Mouse (Mus musculus) kidney, postnatal 25 days (tissue): ENCODE data around the gene Arhgap1.

Experiments
- DNase-seq, 2 experiments: peaks; one replicate each; pipeline ENCODE4 v3.0.0; 2021; ENCODE audit warnings: mixed read lengths in 2 of 2

Gene Arhgap1

DNA sequence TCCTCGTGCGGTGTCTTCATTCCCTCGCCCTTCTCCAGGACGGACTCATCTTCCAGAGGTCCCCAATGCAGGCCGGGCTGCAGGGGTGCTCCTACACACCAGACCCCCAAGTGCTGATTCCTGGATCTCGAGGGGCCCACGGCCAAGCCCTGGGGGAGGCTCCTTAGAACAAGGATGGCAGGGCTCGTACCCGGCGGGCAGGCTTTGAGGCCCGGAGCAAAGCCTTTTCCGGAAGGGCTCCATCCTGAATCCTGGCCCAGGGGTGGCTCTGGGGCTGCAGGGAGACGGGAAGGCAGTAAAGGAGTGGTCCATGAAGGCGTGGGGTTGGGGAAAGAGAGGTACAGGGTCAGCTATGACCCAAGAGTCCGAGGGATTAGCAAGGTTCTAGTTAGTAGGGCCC, 508 bp upstream of the Arhgap1 start:
- no peak for DNase-seq

DNA sequence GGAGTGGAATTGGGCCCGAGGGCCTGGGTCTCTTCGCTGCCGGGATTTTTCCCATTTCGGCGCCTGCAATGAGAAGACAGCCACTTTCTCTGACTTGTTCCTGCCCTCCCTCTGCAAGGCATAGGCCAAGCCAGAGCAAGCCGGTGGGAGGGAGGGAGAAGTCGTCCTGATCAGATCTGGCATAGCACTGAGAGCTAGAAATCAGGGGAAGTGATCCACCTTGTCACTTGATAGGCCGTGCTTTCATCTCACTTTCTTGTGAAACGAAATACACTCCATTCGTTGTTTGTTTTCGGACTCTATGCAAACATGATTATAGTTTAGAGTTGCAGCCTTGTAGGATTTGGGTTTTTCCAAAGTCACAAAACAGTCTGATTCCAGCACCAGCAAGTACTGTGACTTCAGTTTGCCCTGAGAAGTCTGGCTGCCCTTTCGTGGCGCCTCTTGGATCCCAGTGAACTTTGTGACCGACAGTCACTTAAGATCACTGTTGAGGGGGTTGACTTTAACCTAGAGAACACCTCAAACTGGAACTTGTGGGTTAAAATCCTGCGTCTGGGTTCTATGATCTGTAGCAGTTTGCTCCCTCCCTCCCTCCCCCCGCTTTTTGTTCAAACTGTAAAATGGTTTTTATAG, 818 bp downstream of the Arhgap1 start:
- DNase-seq, result no peak

DNA sequence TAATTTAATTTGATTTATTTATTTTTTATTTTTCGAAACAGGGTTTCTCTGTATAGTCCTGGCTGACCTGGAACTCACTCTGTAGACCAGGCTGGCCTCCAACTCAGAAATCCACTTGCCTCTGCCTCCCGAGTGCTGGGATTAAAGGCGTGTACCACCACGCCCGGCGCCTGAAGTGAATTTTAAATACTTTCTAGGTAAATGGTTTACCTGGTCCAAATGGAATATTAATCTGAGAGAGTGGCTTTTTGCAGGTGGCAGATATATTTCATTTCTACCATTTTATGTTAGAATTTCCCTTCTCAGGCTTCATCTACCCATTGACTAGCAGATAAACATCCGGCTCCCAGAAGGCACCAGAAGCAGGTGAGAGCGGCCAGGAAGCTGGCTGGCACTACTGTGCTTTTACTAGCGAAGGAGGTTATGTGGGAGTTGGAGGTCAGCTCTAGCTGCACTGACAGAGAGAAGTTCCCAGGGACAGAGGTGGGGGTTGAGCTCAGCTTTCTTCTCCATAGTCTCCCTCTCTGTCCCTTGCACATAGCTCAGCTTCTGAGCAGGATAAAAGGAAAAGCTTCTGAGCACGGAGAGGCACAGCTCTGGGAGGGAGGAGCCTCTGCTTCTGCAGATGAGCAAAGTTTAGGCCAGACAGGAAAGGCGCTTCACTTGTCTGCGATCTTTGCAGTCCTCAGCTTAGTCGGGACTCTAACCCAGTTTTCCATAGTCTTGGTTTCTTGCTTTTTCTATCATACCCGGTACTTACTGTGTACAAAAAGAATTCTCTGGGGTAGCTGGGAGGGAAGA, 2.0 kb downstream of the Arhgap1 start:
- peak; percentile 45 to 54 for DNase-seq

DNA sequence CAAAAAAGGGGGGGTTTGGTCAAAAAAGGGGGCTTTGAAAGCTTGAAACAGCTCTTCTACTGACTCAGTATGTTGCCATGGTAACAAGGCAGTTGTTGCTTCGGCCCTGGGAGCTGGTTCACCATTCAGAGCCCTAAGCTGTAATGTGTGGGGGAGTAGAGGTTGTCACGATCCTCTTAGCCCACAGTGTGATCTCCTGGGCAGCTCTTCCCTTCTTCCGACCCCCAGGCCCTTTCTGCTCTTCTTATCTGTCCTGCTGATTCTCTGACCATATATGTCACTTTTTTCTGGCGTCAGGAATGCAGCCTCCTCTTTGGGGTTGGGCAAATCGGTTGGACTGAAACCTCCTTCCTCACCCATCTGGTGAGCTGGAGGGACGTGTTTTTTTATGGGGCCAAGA, 3.2 kb downstream of the Arhgap1 start:
- DNase-seq, result no peak

DNA sequence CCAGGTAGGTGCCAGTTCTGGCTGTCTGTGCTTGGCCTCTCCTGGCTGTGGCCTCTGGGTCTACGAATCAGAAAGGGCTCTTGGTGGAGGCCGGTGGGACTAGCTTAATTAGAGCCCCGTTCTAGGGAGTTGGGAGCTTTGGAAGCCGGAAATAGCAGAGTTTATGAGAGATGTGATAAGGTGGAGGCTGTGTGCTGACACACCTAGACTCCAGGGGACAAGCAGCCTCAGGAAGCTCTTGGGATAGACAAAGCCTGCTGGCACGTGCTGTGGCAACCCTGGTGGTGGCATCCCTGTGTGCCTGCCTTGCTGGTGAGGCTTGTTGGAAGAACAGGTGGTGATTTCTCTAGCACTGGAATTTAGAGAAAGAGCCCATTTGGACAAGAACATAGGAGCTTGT, 5.7 kb downstream of the Arhgap1 start:
- DNase-seq, result no peak

DNA sequence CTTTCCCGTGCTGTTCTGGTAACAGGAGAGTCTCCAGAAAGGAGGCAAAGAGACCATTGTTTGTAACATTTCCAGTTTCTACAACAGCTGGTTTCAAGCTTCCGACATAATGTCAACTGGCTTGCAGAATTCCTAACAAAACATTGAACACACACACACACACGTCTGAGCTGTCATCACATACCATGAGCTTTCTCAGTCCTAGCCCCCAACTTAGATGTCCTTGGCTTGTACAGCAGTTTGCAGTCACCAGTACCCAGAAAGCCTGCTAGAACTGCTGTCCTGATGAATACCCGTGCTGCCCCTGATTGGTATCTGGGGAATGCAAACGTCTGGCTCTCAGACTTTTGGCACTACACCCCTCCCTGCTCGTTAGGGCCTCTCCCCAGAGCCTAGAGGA, 6.2 kb downstream of the Arhgap1 start:
- DNase-seq, result no peak

DNA sequence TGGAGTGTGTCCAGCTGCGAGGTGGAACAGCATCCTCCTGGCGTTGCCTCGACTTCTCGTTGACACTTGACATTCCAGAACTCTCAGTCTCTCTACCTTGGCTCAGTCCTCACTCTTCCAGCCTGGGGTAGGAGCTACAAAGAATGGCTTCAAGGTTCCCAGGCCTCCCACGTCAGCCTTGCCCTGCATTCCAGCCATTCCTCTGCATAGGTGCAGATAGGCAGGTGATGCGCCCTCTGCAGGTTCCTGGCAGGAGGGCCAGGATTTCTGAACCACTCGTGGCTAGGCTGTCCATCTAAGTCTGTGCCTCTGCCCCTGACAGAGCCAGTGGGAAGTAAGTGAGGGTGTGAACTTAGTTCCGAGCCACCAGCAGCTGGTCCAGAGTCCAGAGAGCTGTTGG, 7.1 kb downstream of the Arhgap1 start:
- DNase-seq, result peak; percentile 58 to 79

DNA sequence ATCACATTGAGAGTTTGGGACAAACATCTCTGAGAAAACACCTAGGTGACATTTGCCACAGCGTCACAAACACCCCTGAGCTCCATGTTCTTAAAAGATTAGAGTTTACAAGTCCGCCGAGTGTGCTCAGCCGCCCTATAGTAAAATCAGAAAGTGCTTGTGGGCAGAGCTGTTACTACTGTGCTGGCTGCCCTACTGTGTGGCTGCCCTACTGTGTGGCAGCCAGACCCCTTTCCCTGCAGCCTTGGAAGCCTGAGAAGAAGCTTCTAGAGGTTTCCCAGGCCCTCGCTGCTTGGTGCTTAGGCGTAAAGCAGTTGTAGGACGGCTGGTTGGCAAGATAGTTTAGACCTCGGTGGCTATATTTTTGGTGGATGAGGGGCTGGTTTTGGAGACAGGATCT, 10.0 kb downstream of the Arhgap1 start:
- DNase-seq, result no peak

DNA sequence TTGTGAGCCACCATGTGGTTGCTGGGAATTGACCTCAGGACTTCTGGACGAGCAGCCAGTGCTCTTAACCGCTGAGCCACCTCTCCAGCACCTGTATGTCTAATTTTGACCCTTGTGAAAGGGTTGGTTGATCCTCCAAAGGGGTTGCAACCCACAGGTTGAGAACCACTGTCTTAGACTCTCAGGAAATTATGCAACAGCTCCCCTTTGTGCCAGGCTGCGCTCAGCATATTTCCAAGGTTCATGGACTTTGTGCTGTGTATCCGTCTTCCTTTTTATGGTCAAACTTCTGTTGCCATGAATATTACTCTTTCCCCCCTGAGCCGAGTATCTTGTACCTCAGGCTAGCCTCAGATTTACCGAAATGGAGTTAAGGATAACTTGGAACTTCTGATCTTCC, 11.3 kb downstream of the Arhgap1 start:
- DNase-seq, result peak; percentile 54 to 72

DNA sequence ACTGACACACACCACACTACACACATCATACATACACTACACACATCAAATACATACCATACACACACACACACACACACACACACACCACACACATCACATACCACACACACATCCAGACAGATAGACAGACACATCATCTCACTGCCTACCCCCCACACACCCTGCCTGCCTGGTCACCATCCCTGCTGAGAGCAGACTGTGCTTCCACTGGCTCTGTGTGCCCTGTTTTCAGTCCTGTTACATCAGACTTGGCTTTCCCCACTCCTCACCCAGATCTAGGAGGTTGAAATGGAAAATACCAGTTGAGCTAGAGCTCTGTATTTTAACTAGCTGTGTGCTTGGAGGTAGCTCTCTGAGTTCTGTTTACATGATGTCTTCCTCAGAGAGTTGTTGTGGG, 15.1 kb downstream of the Arhgap1 start:
- no peak for DNase-seq

DNA sequence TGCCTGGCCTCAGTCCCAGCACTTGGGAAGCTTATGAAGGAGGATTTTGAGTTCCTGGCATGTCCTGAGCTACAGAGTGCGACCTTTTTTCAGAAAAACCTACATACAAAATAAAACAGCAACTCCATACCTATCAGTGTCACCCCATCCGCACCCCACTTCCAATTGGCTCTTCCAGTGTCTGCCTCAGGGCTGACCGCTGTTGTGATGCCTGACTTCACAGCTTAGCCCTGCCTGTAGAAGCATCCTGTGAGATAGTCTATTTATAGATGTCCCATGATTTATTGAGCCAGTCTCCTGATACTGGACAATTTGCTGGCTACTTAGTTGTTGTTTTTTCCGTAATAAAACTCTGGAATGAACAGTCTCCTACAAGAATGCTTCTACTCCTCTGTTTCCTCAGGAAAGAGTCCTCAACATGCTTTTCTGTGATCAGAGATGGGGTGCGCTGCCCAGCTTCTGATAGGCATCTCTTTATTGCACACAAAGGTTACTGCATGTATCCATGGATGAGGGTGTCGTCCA, 16.8 kb downstream of the Arhgap1 start:
- peak; percentile 44 to 58 for DNase-seq

DNA sequence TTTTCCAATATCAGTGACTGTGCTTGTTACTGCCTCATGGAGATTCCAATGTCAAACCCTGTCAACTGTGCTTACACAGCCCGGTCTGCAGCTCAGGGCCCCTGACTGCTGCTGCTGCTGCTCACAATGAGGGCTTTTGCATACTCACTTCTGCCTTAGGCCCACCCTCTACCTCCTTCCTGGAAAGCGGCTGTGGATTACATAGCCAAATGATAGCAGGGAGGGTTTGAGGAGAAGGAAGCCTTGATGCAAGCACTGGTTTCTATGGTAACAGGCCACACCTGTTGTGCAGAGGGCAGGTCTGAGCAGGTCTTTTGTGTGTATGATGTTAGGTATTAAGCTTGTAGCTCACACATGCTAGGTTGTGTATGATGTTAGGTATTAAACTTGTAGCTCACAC, 18.1 kb downstream of the Arhgap1 start:
- no peak for DNase-seq

DNA sequence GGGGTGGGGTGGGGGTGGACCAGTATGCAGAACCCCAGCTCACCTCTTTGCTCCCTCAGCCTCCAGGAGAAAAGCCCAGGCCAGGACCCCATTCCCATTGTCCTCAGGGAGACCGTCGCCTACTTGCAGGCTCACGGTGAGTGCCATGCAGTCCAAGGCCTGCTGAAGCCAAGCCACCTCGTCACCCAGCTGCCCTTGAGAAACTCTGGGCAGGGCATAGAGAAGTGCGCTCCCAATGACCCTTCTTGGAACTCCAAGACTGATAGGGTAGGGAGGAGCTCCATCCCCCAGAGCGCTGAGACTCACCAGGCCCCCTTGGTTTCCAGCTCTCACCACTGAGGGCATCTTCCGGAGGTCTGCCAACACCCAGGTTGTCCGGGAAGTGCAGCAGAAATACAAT, 19.7 kb downstream of the Arhgap1 start:
- no peak for DNase-seq

DNA sequence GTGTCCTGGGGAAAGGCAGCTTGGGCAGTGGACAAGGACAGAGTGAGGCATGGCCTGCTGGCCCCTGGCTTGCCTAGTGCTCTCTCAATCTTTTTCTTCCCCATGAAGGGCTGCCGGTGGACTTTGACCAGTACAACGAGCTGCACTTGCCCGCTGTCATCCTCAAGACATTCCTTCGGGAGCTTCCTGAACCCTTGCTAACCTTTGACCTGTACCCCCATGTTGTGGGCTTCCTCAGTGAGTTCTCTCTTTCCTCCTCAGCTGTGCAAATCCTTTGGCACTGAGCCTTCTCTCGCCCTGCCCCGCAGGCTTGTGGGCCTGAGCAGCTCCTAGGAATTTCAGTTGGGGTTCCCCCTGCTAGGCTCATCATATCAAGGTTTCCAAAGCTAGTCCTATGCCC, 20.4 kb downstream of the Arhgap1 start:
- peak; percentile 69 to 84 for DNase-seq

DNA sequence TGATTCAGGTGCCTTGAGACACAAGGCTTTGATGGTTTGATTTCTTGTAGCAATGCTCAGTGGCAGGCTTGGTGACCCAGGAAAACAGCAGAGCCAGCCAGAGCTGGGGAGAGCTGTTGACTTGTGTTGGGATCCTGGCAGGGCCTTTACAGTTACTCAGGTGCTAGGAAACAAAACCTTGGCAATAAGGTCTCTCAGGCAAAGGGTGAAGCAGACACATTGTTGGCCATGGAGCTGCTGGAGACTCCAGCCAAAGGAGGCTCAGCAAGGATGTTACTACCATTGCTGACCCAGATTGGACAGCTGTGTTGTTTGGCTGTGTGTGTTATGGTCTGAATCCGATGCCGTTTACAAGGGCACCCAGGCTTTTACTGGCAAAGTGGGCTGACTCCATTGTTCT, 23.9 kb downstream of the Arhgap1 start:
- no peak for DNase-seq

DNA sequence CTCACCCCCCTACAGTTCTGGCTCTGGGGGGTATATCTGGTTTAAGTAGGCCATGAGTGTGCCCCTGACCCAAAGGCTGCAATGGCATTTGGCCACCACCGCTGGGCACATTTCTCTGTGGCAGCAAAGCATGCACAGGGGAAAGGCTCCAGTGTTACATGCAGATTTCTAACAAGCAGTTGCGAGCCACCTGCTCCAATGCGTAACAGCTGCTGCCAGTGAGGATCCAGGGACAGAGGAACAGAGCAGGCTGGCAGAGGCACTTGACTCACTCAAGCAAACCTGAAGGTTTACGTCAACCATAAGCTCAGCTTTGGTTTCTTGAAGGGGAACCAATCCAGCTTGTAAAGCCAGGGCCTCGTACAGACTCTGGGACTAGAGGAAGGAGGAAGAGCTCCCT, 25.2 kb downstream of the Arhgap1 start:
- no peak for DNase-seq

DNA sequence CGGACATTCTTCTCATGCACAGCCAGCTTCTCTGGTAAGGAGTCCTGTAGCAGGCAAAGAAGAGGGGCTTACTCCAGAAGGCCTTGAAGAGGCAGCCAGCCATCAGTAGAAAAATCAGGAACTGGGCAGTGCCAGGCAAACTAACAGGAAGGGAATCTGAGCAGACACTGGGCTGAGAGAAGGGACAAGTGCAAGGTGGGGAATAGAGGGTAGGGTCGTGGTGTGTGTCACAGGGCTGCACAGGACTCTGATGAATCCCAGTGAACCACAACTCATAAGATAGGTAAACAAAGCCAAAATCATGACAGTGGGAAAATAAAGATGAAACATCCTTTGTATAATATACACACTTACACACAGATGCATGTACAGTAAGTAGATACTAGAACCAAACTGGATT, 26.8 kb downstream of the Arhgap1 start:
- DNase-seq, result no peak

DNA sequence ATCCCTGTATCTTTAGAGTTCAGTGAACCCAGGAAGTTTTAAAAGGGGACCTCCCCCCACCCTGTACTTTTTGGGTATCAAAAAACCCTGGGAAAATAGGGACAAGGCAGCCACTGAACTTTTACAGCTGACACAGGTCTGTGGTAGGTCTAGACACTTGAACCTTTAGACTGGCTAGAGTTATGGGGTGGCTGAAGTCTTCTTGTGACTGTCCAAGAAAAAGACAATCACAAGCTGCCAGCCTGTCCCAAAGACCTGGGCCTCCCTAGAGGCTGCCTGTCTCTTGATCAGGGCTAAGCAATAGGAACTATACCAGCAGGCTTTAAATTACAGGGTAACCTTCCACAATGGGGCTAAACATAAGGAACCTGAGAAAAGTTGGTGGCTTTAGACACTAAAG, 27.3 kb downstream of the Arhgap1 start:
- DNase-seq, result no peak

DNA sequence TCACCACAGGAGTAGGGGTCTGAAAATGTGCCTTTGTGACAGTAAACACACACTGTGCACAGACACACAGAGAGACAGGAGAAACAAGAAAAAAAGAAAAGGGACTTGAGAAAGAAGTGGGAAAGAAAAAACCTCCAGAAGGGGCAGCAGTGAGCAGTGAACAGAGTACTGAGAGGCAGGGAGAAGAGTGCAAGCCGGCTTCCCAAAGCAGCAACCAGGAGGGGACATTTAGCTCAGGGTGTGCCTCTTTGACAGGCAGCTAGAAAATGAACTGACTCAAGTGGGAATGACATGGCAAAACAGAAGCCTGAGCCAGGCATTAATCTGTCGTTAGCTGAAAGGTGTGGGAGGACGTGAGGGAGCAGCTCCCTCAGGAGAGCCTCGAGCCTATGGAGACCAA, 33.2 kb downstream of the Arhgap1 start:
- peak; percentile 36 to 74 for DNase-seq

DNA sequence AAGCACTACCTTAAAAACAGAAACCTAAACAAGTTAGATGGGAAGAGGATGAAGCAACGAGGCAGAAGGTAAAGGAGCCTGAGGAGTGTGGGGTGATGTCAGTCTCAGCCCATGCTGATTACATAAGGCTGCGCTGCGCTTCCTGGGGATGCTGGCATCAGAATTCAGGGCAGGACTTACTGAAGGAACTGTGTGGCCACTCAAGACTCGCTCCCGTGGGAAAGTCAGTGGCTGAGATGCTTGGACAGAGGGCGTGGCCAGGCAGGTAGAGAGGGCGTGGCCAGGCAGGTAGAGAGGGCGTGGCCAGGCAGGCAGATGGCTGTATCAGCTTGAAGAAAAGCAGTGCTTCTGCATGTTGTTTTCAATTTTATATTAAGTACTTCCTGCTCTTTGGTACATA, 34.3 kb downstream of the Arhgap1 start:
- DNase-seq, result peak in 1 of 2 experiments; percentile 44

DNA sequence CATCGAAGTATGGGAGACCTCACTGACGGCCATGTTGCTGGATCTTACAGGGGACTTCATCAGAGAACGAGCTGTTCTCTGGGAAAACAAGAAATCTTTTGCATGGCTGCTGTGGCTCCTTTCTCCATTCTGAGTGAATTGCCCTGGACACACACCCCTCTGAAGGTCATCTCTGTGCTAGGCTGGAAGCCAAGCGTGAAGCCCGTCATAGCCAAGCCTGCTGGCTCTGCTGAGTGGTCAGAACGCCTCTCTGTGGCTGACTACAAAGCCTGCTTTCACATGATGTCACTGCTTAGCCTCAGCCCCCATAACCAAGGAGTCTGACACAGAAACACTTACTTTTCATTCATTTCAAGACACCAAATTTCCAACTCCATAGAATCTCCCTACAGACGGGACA, 39.8 kb downstream of the Arhgap1 start:
- peak in 1 of 2 experiments; percentile 54 for DNase-seq

DNA sequence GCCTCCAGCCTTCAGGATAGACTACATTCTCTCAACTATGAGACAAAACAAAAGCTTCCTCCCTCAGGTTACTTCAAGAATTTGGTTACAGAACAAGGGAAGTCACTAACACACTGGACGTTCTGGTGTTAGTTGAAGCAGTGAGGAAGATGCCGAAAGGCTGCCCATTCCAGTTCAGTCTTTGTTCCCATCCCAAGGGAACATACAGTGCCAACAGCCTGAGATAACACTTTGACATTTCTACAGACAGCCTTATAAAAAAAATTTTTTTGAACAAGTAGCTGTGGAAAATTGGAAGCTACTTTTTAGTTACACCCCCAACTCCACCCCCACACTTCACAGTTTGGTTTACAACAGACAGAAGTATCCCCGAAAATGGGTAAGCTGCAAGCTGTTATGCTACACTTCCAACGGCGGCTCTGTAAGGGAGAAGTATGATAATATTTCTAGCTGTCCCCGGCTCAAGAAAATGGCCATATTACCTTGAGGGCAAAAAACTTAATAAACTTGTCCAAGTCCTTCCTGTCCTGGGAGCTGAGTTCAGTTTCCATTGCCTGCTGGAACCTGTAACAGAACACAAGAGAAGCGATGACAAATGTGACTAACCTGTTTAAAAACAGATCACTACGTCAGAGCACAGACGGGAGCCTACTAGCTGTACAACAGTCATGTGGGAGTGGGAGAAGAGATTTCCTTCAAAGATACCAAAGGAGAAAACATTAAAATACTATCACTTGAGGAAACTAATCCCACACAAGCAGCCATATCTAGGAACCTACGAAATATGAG, 46.0 kb downstream of the Arhgap1 start:
- DNase-seq, result no peak

DNA sequence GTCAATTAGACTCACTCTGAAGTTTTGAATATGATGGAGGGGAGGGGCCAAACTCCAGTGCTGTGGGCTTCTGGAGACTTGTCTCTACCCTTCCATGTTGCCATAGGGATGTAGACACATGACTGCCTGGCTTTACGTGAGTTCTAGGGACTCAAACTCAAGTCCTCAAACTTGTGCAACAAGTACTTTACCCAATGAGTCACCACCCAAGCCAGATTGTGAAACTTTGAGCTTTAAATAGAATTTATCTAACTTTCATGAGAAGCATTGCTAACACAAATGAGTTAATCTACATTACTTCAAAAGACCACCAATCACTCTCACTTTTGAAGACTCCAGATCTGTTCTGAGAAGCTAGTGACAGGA, 46.5 kb downstream of the Arhgap1 start:
- DNase-seq, result no peak

DNA sequence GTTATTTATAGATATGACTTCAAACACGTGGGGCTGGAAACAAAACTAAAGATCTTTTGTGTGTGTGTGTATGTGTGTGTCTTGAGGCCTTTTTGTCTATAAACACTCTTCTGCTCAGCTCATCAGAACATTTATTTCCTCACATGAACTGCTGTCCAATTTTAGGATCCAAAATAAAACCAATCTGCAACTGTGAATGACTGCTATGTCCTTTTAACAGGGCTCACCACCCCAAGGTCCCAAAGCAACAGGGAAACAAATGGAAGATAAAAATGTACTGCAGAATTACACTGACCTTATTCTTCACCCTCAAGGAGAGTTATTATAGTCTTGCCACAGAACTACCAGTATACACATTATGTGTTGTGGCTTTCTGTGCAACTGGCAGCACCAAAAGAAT, 49.6 kb downstream of the Arhgap1 start:
- no peak for DNase-seq
